ENCODE assay signal across 10 mouse cellular contexts in the genomic region with DNA sequence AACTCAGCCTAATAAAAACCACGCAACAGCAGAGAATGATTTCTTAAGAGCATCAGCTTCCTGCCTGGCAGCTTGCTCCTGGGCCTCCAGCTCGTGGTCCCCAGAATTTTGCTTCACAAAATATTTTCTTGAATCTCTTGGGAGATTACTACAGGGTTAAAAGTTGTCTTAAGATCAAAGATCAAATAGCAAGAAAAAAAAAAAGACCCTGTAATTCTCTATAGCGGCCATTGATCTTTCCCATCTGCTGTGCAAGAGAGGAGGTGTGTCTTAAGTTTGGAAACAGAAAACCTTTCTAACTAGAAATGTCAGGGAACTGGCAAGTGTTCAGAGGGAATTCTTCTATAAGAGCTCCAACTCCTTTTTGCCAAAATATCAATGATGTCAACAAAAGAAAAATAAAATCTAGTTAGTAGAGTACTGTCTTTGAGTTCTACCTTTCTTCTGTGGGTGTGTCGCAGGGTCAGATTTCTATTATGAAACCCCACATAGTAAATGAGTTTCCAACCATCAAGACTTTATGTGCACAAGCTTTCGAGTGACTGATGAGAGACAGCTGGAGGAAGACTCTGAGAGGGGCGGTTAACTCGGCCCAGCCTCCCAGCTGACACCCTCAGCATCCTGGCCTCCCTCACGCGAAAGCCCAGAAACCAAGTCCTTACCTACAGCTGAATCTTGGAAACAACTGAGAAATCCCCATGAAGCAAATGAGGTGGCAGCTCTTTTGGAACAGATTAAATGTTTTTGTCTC. TPM values are rescaled to one million over a fixed set of nuclear protein-coding genes. Genes with fewer than 3 reads are reported as not detected.
DNase-seq lines count a peak whose midpoint lies in the region; ATAC-seq and TF ChIP-seq lines count a peak whose summit lies in the region.
"Had no signal": no experiment of that assay in that cellular context is flagged by ENCODE, and none has a peak within 500 bp of the region (broad histone marks: within the 10 kb centered on the region; RNA-seq: fewer than 3 reads in every experiment).

No protein-coding gene starts in this region.

- H3K4me3 ChIP-seq in hindbrain, embryonic 13.5 days = no peak overlapping the region
- H3K4me3 ChIP-seq in hindbrain, postnatal 0 days (ENCODE audit: low read length) = no peak overlapping the region
- H3K4me3 ChIP-seq in embryonic facial prominence, embryonic 11.5 days (ENCODE audit: low read depth, low read length) = no peak overlapping the region
- H3K4me3 ChIP-seq in kidney, embryonic 14.5 days (ENCODE audit: low read length) = no peak overlapping the region
- H3K4me3 ChIP-seq: liver, embryonic 15.5 days had no signal

- H3K4me2 ChIP-seq in hindbrain, embryonic 13.5 days = no peak overlapping the region
- no peak overlapping the region for H3K4me2 ChIP-seq in hindbrain, postnatal 0 days (ENCODE audit: low read depth, low read length)
- no peak overlapping the region for H3K4me2 ChIP-seq in embryonic facial prominence, embryonic 11.5 days (ENCODE audit: low read depth, low read length)
- H3K4me2 ChIP-seq in kidney, embryonic 14.5 days (replicated peaks; ENCODE audit: low read depth, low read length) = no peak overlapping the region
- H3K4me2 ChIP-seq: liver, embryonic 15.5 days had no signal

- no peaks in the 10 kb centered on the region for H3K27me3 ChIP-seq in hindbrain, embryonic 13.5 days
- no peaks in the 10 kb centered on the region for H3K27me3 ChIP-seq in hindbrain, postnatal 0 days (ENCODE audit: insufficient read depth, low read length)
- no peaks in the 10 kb centered on the region for H3K27me3 ChIP-seq in embryonic facial prominence, embryonic 11.5 days (ENCODE audit: control insufficient read depth, insufficient read depth, low read length)
- no peaks in the 10 kb centered on the region for H3K27me3 ChIP-seq in kidney, embryonic 14.5 days (ENCODE audit: control insufficient read depth, insufficient read depth, low read length)
- H3K27me3 ChIP-seq: liver, embryonic 15.5 days had no signal

- DNase-seq in hindbrain, postnatal 0 days (ENCODE audit: low spot score) = no peak
- DNase-seq in embryonic facial prominence, embryonic 11.5 days (ENCODE audit: low spot score) = peak; percentile 70
- DNase-seq in lung, postnatal 25 days (ENCODE audit: low spot score) = peak; percentile 47
- no peak for DNase-seq in MN1 (ENCODE audit: low spot score)
- no peak for DNase-seq in frontal cortex, postnatal 36 days (ENCODE audit: low spot score in 2 of 2)
- no peak for DNase-seq in frontal cortex, postnatal 25 days (ENCODE audit: low spot score in 2 of 2)
- DNase-seq: cerebellum, adult 11 months had no signal

- no peak for ATAC-seq in hindbrain, embryonic 13.5 days (ENCODE audit: low FRiP score)
- ATAC-seq in hindbrain, postnatal 0 days = no peak
- ATAC-seq in embryonic facial prominence, embryonic 11.5 days (replicated peaks; ENCODE audit: insufficient number of reproducible peaks, low FRiP score, low TSS enrichment, low read depth) = no peak
- peak; percentile 72 for ATAC-seq in kidney, embryonic 14.5 days (ENCODE audit: low FRiP score, low TSS enrichment)

- H3K9ac ChIP-seq in hindbrain, embryonic 13.5 days = no peak overlapping the region
- no peak overlapping the region for H3K9ac ChIP-seq in hindbrain, postnatal 0 days (replicated peaks; ENCODE audit: low read length)
- no peak overlapping the region for H3K9ac ChIP-seq in embryonic facial prominence, embryonic 11.5 days (replicated peaks; ENCODE audit: low read length)
- H3K9ac ChIP-seq in kidney, embryonic 14.5 days (ENCODE audit: low read depth, low read length) = no peak overlapping the region
- H3K9ac ChIP-seq: liver, embryonic 15.5 days had no signal

- peaks cover 14% of the 10 kb centered on the region for H3K4me1 ChIP-seq in hindbrain, embryonic 13.5 days (replicated peaks)
- H3K4me1 ChIP-seq in hindbrain, postnatal 0 days (ENCODE audit: insufficient read depth, low read length) = no peaks in the 10 kb centered on the region
- peaks cover 2% of the 10 kb centered on the region for H3K4me1 ChIP-seq in embryonic facial prominence, embryonic 11.5 days (ENCODE audit: control insufficient read depth, insufficient read depth, low read length)
- H3K4me1 ChIP-seq in kidney, embryonic 14.5 days (ENCODE audit: control insufficient read depth, insufficient read depth, low read length) = peaks cover 25% of the 10 kb centered on the region
- H3K4me1 ChIP-seq: liver, embryonic 15.5 days had no signal

- TF ChIP-seq CTCF in hindbrain, postnatal 0 days (IDR thresholded peaks at IDR 0.05; ENCODE audit: low read depth) = no peak

- no peaks in the 10 kb centered on the region for H3K36me3 ChIP-seq in hindbrain, embryonic 13.5 days
- no peaks in the 10 kb centered on the region for H3K36me3 ChIP-seq in hindbrain, postnatal 0 days (ENCODE audit: insufficient read depth, low read length)
- no peaks in the 10 kb centered on the region for H3K36me3 ChIP-seq in embryonic facial prominence, embryonic 11.5 days (replicated peaks; ENCODE audit: control insufficient read depth, insufficient read depth, low read depth, low read length)
- H3K36me3 ChIP-seq in kidney, embryonic 14.5 days (ENCODE audit: control insufficient read depth, insufficient read depth, low read length) = no peaks in the 10 kb centered on the region
- H3K36me3 ChIP-seq: liver, embryonic 15.5 days had no signal

- 51% methylated on average over 9 of the region's 9 CpGs for WGBS in hindbrain, embryonic 13.5 days
- 51% methylated on average over 9 of the region's 9 CpGs for WGBS in hindbrain, postnatal 0 days
- 20% methylated on average over 9 of the region's 9 CpGs for WGBS in embryonic facial prominence, embryonic 11.5 days
- WGBS in kidney, embryonic 14.5 days = 15% methylated on average over 9 of the region's 9 CpGs

- peak overlapping the region; percentile 40; the same call in 1 of the 2 replicates for H3K27ac ChIP-seq in hindbrain, embryonic 13.5 days
- H3K27ac ChIP-seq in hindbrain, postnatal 0 days = no peak overlapping the region
- peak overlapping the region; percentile 16; the same call in 1 of the 2 replicates for H3K27ac ChIP-seq in embryonic facial prominence, embryonic 11.5 days (replicated peaks; ENCODE audit: low read depth, low read length)
- H3K27ac ChIP-seq in kidney, embryonic 14.5 days (ENCODE audit: low read depth, low read length) = peak overlapping the region; percentile 73
- H3K27ac ChIP-seq: liver, embryonic 15.5 days had no signal

- H3K9me3 ChIP-seq in hindbrain, embryonic 13.5 days = no peaks in the 10 kb centered on the region
- no peaks in the 10 kb centered on the region for H3K9me3 ChIP-seq in hindbrain, postnatal 0 days (ENCODE audit: low read length)
- no peaks in the 10 kb centered on the region for H3K9me3 ChIP-seq in embryonic facial prominence, embryonic 11.5 days (replicated peaks; ENCODE audit: control insufficient read depth, low read length)
- H3K9me3 ChIP-seq in kidney, embryonic 14.5 days (ENCODE audit: control insufficient read depth, low read length) = no peaks in the 10 kb centered on the region
- H3K9me3 ChIP-seq: liver, embryonic 15.5 days had no signal

RNA-seq across cellular contexts. Expression of a gene that starts 59.4 kb away (rescaled TPM):
- polyA plus RNA-seq in hindbrain, embryonic 13.5 days (2015; fragmentation: Nextera tagmentation; extraction: Ambion mirVana) = 19.6 and 20.7 TPM in 2 replicates
- 15.4 and 17.9 TPM in 2 replicates for total RNA-seq in hindbrain, postnatal 0 days (2014; rRNA removed)
- 23.3 and 26.1 TPM in 2 replicates for polyA plus RNA-seq in hindbrain, postnatal 0 days (2015; fragmentation: Nextera tagmentation; extraction: Ambion mirVana)
- polyA plus RNA-seq in embryonic facial prominence, embryonic 11.5 days (2014; fragmentation: Nextera tagmentation; extraction: Ambion mirVana) = 26.3 and 26.9 TPM in 2 replicates
- polyA plus RNA-seq in kidney, embryonic 14.5 days (2014; fragmentation: Nextera tagmentation; extraction: Ambion mirVana) = 19.9 and 21.5 TPM in 2 replicates

Comparison
In these comparisons a context has a peak if more than half of its experiments do, and no peak if none do; other contexts are left out.
1. DNase-seq: peak in embryonic facial prominence, embryonic 11.5 days (single experiment) and lung, postnatal 25 days (single experiment); none in hindbrain, postnatal 0 days (single experiment), MN1 (single experiment), frontal cortex, postnatal 36 days (0 of 2) and frontal cortex, postnatal 25 days (0 of 2).